Mouse (Mus musculus): ENCODE results near the gene Skp2.

DNA sequence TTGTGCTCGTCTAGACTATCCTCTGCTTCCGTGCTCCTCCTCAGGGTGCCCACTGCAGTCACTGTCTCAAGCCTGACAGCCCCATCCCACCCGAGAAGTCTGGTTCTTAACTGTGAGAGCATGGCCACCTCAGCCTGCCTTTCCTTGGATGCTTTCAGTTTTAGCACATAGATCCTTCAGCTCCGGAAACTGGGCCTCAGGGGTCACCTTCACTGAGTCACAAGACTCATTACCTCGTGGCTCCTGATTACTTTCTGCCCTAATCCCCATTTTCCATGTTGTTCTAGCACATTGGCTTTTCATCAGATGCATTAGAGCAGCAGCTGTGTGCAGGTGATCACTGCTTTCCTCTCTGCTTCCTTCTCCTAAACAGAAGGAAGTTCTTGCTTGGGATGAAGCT lies 67.8 kb downstream of the Skp2 start:
- TF ChIP-seq CTCF (IDR thresholded peaks at IDR 0.05; ENCODE audit: low read depth) (no peak), EP300 (IDR thresholded peaks at IDR 0.05; ENCODE audit: low read depth) (no peak)

Measured in liver, postnatal 0 days (tissue).